Mouse (Mus musculus) midbrain, embryonic 11.5 days (tissue): ENCODE data around the gene Myh6. TPM values are rescaled to one million over a fixed set of nuclear protein-coding genes. Genes with fewer than 3 reads are reported as not detected.
"Not testable (repeated sequence)": the region's sequence is repeated elsewhere in the genome, so short reads cannot be mapped to it uniquely, and the experiment has no call there.

Experiments
- ATAC-seq: fragments of 200-750 bp; cut with Nextera tagmentation; 2 replicates; pipeline ENCODE4 v1.8.0; 2017; ENCODE audit warnings: moderate TSS enrichment, moderate library complexity; ENCODE audit not compliant: low FRiP score
- DNase-seq: peaks from one replicate; pipeline ENCODE4 v3.0.0; 2015; ENCODE audit warnings: low spot score; ENCODE audit errors: missing footprints
- H3K27ac ChIP-seq: fragments of 300-500 bp; sonication (generic); 2 replicates; pipeline ENCODE4 v1.5.1; 2014; ENCODE audit warnings: low read depth, low read length
- H3K27me3 ChIP-seq: fragments of 300-500 bp; sonication (generic); 2 replicates; pipeline ENCODE4 v1.6.1; 2014; ENCODE audit warnings: mild to moderate bottlenecking, low read length, moderate library complexity, mixed read lengths; ENCODE audit not compliant: control insufficient read depth, insufficient read depth
- H3K36me3 ChIP-seq: fragments of 300-500 bp; sonication (generic); 2 replicates; pipeline ENCODE4 v1.6.1; 2014; ENCODE audit warnings: mild to moderate bottlenecking, low read length, moderate library complexity, mixed read lengths; ENCODE audit not compliant: control insufficient read depth, insufficient read depth
- H3K4me1 ChIP-seq: fragments of 300-500 bp; sonication (generic); 2 replicates; pipeline ENCODE4 v1.6.1; 2014; ENCODE audit warnings: low read length; ENCODE audit not compliant: control insufficient read depth, insufficient read depth
- H3K4me2 ChIP-seq: fragments of 300-500 bp; sonication (generic); 2 replicates; pipeline ENCODE4 v1.6.1; 2014; ENCODE audit warnings: mild to moderate bottlenecking, moderate library complexity
- H3K4me3 ChIP-seq: fragments of 300-500 bp; sonication (generic); 2 replicates; pipeline ENCODE4 v1.5.1; 2014; ENCODE audit warnings: low read depth, low read length
- H3K9ac ChIP-seq: fragments of 300-500 bp; sonication (generic); 2 replicates; pipeline ENCODE4 v1.6.1; 2014; ENCODE audit warnings: low read length
- H3K9me3 ChIP-seq: fragments of 300-500 bp; sonication (generic); 2 replicates; pipeline ENCODE4 v1.6.1; 2016; ENCODE audit warnings: low read length; ENCODE audit not compliant: control insufficient read depth
- WGBS: fragments of 180-500 bp; shearing (Covaris S2); extraction: QIAGEN DNeasy Blood & Tissue Kit; methylation state at CpG from one replicate; pipeline ENCODE4 v1.1.7; 2014; 5-methylcytosine and 5-hydroxymethylcytosine counted together
- polyA plus RNA-seq: library from polyadenylated mRNA; unstranded; fragments of >200 nt; fragmentation: Nextera tagmentation; extraction: Ambion mirVana; gene quantifications from 2 replicates; pipeline ENCODE4 v1.2.1, GENCODE M21; 2014

Gene Myh6
- polyA plus RNA-seq, 1 experiment from 2014 or later, result 0.51 TPM

DNA sequence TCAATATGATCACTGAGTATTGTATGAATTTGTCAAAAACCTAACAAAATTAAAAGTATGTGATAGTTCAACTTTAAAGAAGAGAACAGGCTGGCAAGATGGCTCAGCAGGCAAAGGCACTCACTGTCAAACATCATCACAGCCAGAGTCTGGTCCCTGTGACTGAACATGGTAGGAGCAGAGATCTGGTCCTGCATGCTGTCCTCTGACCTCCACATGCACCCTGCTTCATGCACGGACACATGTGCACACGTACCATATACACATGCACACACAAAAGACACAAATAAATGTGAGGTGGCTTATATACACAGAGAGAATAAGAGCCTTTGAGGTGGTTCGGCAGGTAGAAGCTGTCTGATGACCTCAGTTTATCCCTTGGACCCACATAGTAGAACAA, 11.2 kb downstream of the Myh6 start:
- Histone ChIP-seq H3K9ac (no peak overlapping the region), H3K4me3 (no peak overlapping the region), H3K4me1 (no peaks in the 10 kb centered on the region), H3K9me3 (no peaks in the 10 kb centered on the region), H3K36me3 (no peaks in the 10 kb centered on the region), H3K27me3 (no peaks in the 10 kb centered on the region), H3K27ac (no peak overlapping the region), H3K4me2 (no peak overlapping the region)
- ATAC-seq (no peak), DNase-seq (no peak)
- 93% methylated on average over 3 of the region's 3 CpGs for WGBS

- H3K9ac ChIP-seq, result no peak overlapping the region
- H3K4me3 ChIP-seq, result no peak overlapping the region
- DNase-seq (no peak), ATAC-seq (no peak)
- H3K4me1 ChIP-seq, result no peaks in the 10 kb centered on the region
- no peak overlapping the region for H3K27ac ChIP-seq
- no peaks in the 10 kb centered on the region for H3K9me3 ChIP-seq
- WGBS, result 77% methylated on average over 3 of the region's 3 CpGs
- no peaks in the 10 kb centered on the region for H3K36me3 ChIP-seq
- no peak overlapping the region for H3K4me2 ChIP-seq
- H3K27me3 ChIP-seq, result no peaks in the 10 kb centered on the region
These were observed 12.3 kb downstream of the Myh6 start for GRCm38 (mm10) chr14:54954474-54954873.

- DNase-seq (no peak), ATAC-seq (no peak)
- H3K4me1 ChIP-seq, result no peaks in the 10 kb centered on the region
- H3K27me3 ChIP-seq, result no peaks in the 10 kb centered on the region
- no peak overlapping the region for H3K27ac ChIP-seq
- WGBS, result 92% methylated on average over 8 of the region's 8 CpGs
- no peak overlapping the region for H3K4me3 ChIP-seq
- no peak overlapping the region for H3K4me2 ChIP-seq
- no peaks in the 10 kb centered on the region for H3K9me3 ChIP-seq
- no peak overlapping the region for H3K9ac ChIP-seq
- no peaks in the 10 kb centered on the region for H3K36me3 ChIP-seq
These were observed 13.0 kb downstream of the Myh6 start for GRCm38 (mm10) chr14:54953664-54954206.

DNA sequence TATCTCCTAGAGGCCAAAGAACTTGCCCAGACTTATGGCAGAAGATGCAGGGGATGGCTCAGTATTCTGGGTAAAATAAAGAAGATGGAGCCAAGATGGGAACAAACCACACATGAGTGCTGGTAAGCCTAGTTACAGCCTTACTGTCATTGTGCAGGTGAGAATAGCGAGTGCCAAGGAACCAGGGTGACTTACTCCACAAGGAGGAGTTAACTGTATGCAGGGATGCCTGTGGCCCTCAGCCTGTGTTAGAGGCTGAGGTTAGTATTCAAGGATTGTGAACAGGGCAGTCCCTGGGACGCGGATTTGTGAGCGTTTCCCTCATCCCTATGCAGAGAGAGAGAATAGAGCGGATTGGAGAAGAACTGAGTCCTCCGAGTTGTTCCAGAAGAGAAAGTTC, 15.1 kb downstream of the Myh6 start:
- no peak for DNase-seq
- H3K4me1 ChIP-seq, result no peaks in the 10 kb centered on the region
- H3K36me3 ChIP-seq, result no peaks in the 10 kb centered on the region
- 86% methylated on average over 6 of the region's 6 CpGs for WGBS
- no peak overlapping the region for H3K4me2 ChIP-seq
- no peaks in the 10 kb centered on the region for H3K27me3 ChIP-seq
- no peak overlapping the region for H3K27ac ChIP-seq
- H3K9ac ChIP-seq, result no peak overlapping the region
- no peak for ATAC-seq
- no peaks in the 10 kb centered on the region for H3K9me3 ChIP-seq
- no peak overlapping the region for H3K4me3 ChIP-seq

- no peaks in the 10 kb centered on the region for H3K36me3 ChIP-seq
- H3K9me3 ChIP-seq, result no peaks in the 10 kb centered on the region
- no peaks in the 10 kb centered on the region for H3K4me1 ChIP-seq
- no peak overlapping the region for H3K4me3 ChIP-seq
- H3K4me2 ChIP-seq, result no peak overlapping the region
- no peak overlapping the region for H3K27ac ChIP-seq
- H3K9ac ChIP-seq, result no peak overlapping the region
- 65% methylated on average over 12 of the region's 12 CpGs for WGBS
- ATAC-seq, result no peak
- no peaks in the 10 kb centered on the region for H3K27me3 ChIP-seq
- DNase-seq, result no peak
These were observed 16.2 kb downstream of the Myh6 start for GRCm38 (mm10) chr14:54950493-54950892.

DNA sequence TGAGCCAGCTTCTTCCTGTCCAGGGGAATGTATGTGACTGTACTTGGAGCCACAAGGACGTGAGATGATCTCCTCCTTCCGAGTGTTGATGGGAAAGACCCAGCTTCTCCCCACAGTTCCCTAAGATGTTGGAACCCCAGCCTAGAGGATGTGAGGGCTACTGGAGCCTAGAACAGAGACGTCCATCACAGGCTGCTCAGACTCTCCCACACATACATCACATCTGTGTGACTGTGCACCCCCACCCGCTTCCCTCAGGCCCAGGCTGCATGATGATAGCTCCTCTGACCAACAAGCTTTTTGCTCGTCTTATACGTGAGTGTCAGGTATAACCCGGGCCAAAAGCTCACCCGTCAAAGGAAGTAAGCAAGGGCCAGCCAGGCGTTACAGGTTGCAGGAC, 17.9 kb downstream of the Myh6 start:
- 87% methylated on average over 9 of the region's 9 CpGs for WGBS
- no peaks in the 10 kb centered on the region for H3K9me3 ChIP-seq
- no peaks in the 10 kb centered on the region for H3K27me3 ChIP-seq
- no peak overlapping the region for H3K9ac ChIP-seq
- no peak overlapping the region for H3K4me2 ChIP-seq
- H3K4me3 ChIP-seq, result no peak overlapping the region
- no peaks in the 10 kb centered on the region for H3K4me1 ChIP-seq
- no peak overlapping the region for H3K27ac ChIP-seq
- no peak for DNase-seq
- ATAC-seq, result no peak
- no peaks in the 10 kb centered on the region for H3K36me3 ChIP-seq

- H3K27ac ChIP-seq, H3K4me1 ChIP-seq, H3K9me3 ChIP-seq, H3K4me3 ChIP-seq, DNase-seq, ATAC-seq, H3K36me3 ChIP-seq, H3K9ac ChIP-seq, H3K4me2 ChIP-seq, H3K27me3 ChIP-seq: not testable (repeated sequence)
- 82% methylated on average over 9 of the region's 11 CpGs for WGBS
These were observed 19.7 kb downstream of the Myh6 start for GRCm38 (mm10) chr14:54947008-54947407.

GRCm38 (mm10) chr14:54945975-54946704, 20.6 kb downstream of the Myh6 start:
- Histone ChIP-seq H3K27me3 (no peaks in the 10 kb centered on the region), H3K27ac (no peak overlapping the region), H3K9ac (no peak overlapping the region), H3K4me1 (no peaks in the 10 kb centered on the region), H3K9me3 (no peaks in the 10 kb centered on the region), H3K36me3 (no peaks in the 10 kb centered on the region), H3K4me3 (no peak overlapping the region), H3K4me2 (no peak overlapping the region)
- WGBS, result 89% methylated on average over 19 of the region's 19 CpGs
- no peak for ATAC-seq
- DNase-seq, result peak; percentile 23

GRCm38 (mm10) chr14:54944939-54945338, 21.8 kb downstream of the Myh6 start:
- no peak overlapping the region for H3K4me2 ChIP-seq
- H3K27me3 ChIP-seq, result no peaks in the 10 kb centered on the region
- no peak overlapping the region for H3K4me3 ChIP-seq
- H3K27ac ChIP-seq, result no peak overlapping the region
- ATAC-seq, result no peak
- no peak overlapping the region for H3K9ac ChIP-seq
- no peaks in the 10 kb centered on the region for H3K36me3 ChIP-seq
- no peak for DNase-seq
- WGBS, result 80% methylated on average over 2 of the region's 2 CpGs
- H3K9me3 ChIP-seq, result no peaks in the 10 kb centered on the region
- H3K4me1 ChIP-seq, result no peaks in the 10 kb centered on the region
